Mouse (Mus musculus): ENCODE results near the gene Prdm16. TPM values are rescaled to one million over a fixed set of nuclear protein-coding genes. Genes with fewer than 3 reads are reported as not detected.

Prdm16 gene
- polyA plus RNA-seq, 1 experiment = 0.50 TPM

DNA sequence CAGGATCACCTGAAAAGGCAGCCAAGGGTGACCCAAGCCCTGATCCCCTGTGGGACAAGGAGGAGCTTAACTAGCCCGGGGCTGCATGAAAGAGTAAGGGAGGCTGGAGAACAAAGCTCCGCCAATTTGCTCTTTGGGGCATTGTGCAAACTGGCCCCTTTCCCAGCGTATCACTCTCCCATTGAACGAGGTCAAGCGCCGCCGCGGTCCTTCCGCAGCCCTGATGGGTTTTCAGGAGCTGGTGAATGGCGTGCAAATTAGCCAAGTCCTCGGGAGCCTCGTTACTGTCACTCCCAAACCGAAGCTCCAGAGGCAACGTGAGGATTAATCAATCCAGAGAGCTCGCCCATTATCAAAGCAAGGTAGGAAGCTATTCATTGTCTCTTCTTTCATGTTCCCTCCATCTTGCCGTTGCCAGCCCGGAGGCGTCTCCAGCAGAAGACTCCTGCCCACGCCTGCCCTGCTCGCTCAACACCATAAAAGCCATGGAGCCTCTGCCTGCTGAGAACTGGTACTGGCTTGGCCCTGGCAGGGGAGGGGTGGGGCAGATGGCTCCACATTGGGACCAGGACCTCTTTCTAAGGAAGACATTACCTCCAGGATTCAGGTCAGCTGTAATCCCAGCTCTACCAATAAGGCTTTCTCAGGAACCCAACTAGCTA is 129.8 kb downstream of the Prdm16 start:
- no peak overlapping the region for H3K4me3 ChIP-seq (ENCODE audit: insufficient read depth, low read length)
- H3K27ac ChIP-seq (ENCODE audit: insufficient read depth, low read depth, low read length) = no peak overlapping the region
- no peak for TF ChIP-seq POLR2A (IDR thresholded peaks at IDR 0.05; ENCODE audit: borderline replicate concordance, low read depth, low read length)
- TF ChIP-seq CTCF (IDR thresholded peaks at IDR 0.05; ENCODE audit: low read depth, low read length) = no peak
- H3K4me1 ChIP-seq (ENCODE audit: control insufficient read depth, insufficient read depth, low read length) = no peaks in the 10 kb centered on the region

DNA sequence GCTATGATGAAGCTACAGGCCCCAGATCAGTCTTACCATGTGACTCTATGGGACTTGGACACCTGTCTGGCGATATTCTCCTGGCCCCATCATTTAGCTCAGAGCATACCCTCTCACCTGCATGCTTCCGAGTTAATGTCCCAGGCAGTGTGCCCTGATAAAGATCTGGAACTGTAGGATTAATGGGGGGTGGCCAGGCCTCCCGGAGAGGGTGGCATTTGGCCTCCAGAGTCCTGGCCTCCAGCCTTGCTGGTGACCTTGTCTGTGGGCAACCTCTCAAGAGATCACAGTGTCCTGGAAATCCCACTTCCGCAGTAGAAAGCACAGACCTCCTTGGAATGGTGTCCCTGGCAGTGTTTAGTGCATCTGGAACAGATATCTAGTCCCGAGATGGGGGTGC is 131.4 kb downstream of the Prdm16 start:
- Histone ChIP-seq H3K27ac (ENCODE audit: insufficient read depth, low read depth, low read length) (no peak overlapping the region), H3K4me1 (ENCODE audit: control insufficient read depth, insufficient read depth, low read length) (no peaks in the 10 kb centered on the region), H3K4me3 (ENCODE audit: insufficient read depth, low read length) (no peak overlapping the region)
- TF ChIP-seq POLR2A (IDR thresholded peaks at IDR 0.05; ENCODE audit: borderline replicate concordance, low read depth, low read length) = no peak
- TF ChIP-seq CTCF (IDR thresholded peaks at IDR 0.05; ENCODE audit: low read depth, low read length) = no peak

DNA sequence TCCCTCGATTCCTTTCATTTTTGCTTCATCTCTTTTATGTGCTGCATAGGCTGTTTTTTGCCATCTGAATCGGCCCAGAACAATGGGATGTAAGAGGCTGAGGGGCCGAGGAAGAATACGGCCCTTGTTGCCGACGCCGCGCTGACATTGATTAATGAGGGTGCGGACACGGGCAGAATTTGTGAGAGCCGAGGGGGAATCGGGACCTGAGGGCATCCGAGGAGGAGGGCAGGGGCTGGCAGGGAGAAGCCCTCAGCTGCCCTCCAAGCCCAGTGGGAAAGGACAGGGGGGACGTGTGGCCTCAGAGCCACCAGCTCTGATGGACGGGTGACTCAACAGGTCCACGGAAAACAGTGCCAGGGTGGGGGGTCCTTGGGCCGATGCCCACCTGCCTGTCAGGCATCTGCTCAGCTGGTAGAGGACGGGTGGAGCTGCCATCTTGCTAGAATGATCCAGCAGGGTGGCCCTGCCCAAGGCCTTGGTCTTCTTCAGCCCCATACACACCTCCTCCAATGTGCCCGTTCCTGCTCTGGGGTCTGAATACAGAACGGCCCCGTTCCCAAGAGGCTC is 133.3 kb downstream of the Prdm16 start:
- no peaks in the 10 kb centered on the region for H3K4me1 ChIP-seq (ENCODE audit: control insufficient read depth, insufficient read depth, low read length)
- TF ChIP-seq CTCF (IDR thresholded peaks at IDR 0.05; ENCODE audit: low read depth, low read length) (no peak), POLR2A (IDR thresholded peaks at IDR 0.05; ENCODE audit: borderline replicate concordance, low read depth, low read length) (no peak)

DNA sequence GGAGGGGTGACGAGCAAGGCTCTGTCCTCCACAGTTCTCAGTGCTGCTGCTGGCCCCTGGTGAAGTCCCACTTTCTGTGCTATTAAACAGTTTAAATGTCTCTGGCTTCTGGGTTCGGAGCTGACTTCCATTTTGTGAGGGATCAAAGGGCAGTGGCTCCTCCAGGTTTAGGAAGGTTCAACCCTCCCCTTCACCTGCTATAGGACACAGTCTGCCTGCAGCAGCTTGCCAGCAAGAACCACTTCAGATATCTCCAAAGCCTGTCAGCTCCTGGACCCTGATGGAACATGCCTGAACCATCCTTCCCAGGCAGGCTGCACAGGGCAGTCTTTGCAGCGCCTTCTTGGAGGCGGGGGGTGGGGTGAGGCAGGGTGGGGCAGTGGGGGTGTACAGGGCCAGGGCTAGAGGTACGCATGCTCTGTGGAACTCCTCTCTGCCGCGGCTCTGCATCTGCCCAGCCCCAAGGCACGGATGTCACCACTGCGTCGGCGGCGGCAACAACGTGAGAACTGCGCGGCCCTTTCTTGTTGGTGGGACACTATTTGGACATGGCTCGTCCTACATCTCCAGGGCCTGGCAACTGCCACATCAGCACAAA is 134.2 kb downstream of the Prdm16 start:
- TF ChIP-seq POLR2A (IDR thresholded peaks at IDR 0.05; ENCODE audit: borderline replicate concordance, low read depth, low read length) (no peak), CTCF (IDR thresholded peaks at IDR 0.05; ENCODE audit: low read depth, low read length) (no peak)
- Histone ChIP-seq H3K4me1 (ENCODE audit: control insufficient read depth, insufficient read depth, low read length) (no peaks in the 10 kb centered on the region), H3K4me3 (ENCODE audit: insufficient read depth, low read length) (no peak overlapping the region), H3K27ac (ENCODE audit: insufficient read depth, low read depth, low read length) (no peak overlapping the region)

More for the DNA sequence above, 133.3 kb downstream of the Prdm16 start:
- H3K4me3 ChIP-seq (ENCODE audit: insufficient read depth, low read length) = no peak overlapping the region
- no peak overlapping the region for H3K27ac ChIP-seq (ENCODE audit: insufficient read depth, low read depth, low read length)

DNA sequence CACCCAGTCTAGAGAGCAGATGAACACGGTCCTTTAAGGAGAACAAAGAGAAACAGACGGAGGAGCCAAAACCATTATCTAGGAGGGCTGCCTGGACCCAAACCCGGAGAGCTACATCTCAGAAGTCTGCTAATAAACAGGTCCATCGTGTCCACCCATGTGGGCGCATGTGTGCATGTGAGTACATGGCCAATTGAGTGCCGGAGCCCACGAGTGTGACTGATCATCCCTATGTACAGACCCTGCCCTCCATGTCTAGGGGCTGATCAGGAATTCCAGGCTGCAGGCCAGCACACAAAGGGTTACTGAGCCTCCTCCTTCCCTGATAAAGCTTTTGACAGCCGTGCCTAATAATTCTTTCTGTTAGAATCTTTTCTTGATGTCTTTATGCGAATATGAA is 136.0 kb downstream of the Prdm16 start:
- Histone ChIP-seq H3K4me3 (ENCODE audit: insufficient read depth, low read length) (no peak overlapping the region), H3K27ac (ENCODE audit: insufficient read depth, low read depth, low read length) (no peak overlapping the region), H3K4me1 (ENCODE audit: control insufficient read depth, insufficient read depth, low read length) (no peaks in the 10 kb centered on the region)
- no peak for TF ChIP-seq POLR2A (IDR thresholded peaks at IDR 0.05; ENCODE audit: borderline replicate concordance, low read depth, low read length)
- no peak for TF ChIP-seq CTCF (IDR thresholded peaks at IDR 0.05; ENCODE audit: low read depth, low read length)

DNA sequence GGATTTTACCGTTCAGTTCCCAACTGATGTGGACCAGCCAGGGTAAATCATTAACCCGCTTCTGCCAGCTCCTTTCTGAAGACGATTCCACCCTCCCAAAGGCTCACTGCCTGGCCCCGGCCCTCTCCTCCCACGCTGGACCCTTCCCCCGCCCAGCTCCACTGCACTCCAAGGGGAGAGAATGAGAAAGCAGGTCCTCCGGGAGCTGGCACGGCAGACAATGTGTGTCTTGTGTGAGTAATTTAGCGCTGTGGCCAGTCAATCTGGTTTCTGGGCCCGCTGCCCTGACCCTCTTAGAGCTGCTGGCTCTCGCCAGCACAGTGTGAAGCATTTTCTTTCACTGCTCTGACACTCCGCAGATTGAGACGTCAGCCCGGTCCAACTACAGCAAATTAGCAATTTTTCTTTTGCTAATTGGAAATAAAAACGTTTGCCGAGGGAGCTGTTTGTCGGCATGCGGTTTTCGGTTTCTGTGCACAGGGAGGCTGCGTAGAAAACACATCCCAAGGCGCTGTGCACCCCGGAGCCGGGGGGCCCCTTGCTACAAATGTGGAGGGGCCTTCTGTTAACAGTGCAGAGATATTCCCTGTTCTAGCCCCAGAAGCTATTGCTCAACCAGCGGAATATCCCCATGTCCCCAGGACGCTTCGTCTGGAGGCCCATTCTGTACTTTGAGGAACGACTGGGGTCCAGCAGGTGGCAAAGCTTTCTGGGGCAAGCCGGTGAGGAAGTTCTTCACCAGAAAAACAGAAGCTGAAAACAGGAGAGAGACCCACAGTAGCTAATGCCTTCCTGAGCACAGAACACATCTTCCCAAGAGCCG is 136.8 kb downstream of the Prdm16 start:
- Histone ChIP-seq H3K27ac (ENCODE audit: insufficient read depth, low read depth, low read length) (no peak overlapping the region), H3K4me3 (ENCODE audit: insufficient read depth, low read length) (no peak overlapping the region), H3K4me1 (ENCODE audit: control insufficient read depth, insufficient read depth, low read length) (no peaks in the 10 kb centered on the region)
- TF ChIP-seq CTCF (IDR thresholded peaks at IDR 0.05; ENCODE audit: low read depth, low read length) (no peak), POLR2A (IDR thresholded peaks at IDR 0.05; ENCODE audit: borderline replicate concordance, low read depth, low read length) (no peak)

DNA sequence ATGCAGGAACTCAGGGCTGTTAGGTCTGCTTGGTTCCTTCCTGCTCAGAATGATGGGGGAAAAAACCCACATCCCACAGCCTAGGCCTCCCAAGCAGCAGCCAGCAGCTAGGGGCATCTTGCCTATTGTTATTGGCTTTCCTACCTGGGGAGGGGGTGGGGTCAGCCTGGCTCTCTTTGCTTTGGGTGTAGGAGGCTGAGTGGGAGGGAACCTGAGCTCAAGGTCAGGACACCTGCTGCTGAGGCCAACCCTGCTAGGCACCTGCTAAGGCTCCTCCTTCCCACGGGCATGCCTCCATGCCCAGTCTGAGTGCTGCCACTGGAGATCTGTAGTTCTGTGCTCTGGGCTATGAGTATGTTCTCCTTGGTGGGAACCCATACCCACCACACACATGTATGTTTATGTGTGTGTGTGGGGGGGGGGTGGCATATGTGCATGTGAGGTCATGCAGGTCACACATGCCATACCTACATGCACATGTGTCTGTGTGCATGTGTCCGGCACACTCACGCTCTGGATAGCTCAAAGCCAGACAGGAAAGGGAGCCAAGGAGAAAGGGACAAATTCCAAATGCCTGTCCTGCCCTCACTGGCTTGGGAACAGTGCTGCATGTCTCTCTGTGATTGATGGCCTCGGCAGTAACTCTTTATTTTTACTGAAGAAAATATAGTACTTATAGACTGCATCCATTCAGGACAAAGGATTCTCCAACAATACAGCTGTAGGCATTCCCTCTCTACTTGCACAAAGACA is 139.1 kb downstream of the Prdm16 start:
- H3K4me3 ChIP-seq (ENCODE audit: insufficient read depth, low read length) = no peak overlapping the region
- H3K4me1 ChIP-seq (ENCODE audit: control insufficient read depth, insufficient read depth, low read length) = no peaks in the 10 kb centered on the region
- TF ChIP-seq CTCF (IDR thresholded peaks at IDR 0.05; ENCODE audit: low read depth, low read length) (no peak), POLR2A (IDR thresholded peaks at IDR 0.05; ENCODE audit: borderline replicate concordance, low read depth, low read length) (no peak)
- H3K27ac ChIP-seq (ENCODE audit: insufficient read depth, low read depth, low read length) = no peak overlapping the region

DNA sequence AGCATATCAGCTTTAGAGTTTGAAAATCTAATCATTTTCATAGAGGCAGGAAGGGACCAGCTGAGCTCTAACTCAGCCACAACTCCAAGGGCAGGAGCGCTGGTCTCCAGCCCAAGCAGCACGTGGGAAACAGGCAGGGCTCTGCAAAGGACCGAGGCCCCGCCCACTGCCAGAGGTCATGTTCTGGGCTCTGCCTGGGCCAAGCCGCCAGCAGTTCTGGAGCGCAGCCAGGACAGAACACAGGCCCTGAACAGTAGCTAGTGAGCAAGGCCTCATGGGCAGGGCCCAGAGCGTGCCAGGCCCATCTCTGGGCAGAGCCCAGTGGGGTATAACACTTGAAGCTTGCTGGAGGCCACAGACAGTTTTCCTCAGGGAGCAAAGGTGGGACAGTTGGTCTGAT is 139.7 kb downstream of the Prdm16 start:
- Histone ChIP-seq H3K4me1 (ENCODE audit: control insufficient read depth, insufficient read depth, low read length) (no peaks in the 10 kb centered on the region), H3K27ac (ENCODE audit: insufficient read depth, low read depth, low read length) (no peak overlapping the region), H3K4me3 (ENCODE audit: insufficient read depth, low read length) (no peak overlapping the region)
- no peak for TF ChIP-seq POLR2A (IDR thresholded peaks at IDR 0.05; ENCODE audit: borderline replicate concordance, low read depth, low read length)

DNA sequence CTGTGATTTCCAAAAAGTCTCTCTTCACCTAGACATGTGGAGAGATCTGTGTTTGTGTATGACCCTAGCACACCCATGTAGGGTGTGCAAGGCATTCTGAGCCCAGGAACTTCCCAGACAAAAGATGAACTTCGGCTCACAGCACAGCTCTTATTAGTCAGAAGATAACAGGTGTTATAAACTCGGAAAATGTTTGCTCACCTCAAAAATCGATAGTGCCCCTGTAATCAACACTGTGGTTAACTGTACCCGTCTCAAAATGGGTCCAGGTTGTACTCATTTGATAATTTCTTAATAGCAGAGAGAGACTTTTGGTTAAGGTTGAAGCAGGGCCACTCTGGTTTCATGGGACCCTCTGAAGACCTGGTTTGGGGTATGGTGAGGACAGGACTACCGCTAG is 140.2 kb downstream of the Prdm16 start:
- Histone ChIP-seq H3K4me3 (ENCODE audit: insufficient read depth, low read length) (no peak overlapping the region), H3K4me1 (ENCODE audit: control insufficient read depth, insufficient read depth, low read length) (no peaks in the 10 kb centered on the region), H3K27ac (ENCODE audit: insufficient read depth, low read depth, low read length) (no peak overlapping the region)
- TF ChIP-seq POLR2A (IDR thresholded peaks at IDR 0.05; ENCODE audit: borderline replicate concordance, low read depth, low read length) = no peak
- no peak for TF ChIP-seq CTCF (IDR thresholded peaks at IDR 0.05; ENCODE audit: low read depth, low read length)

All from bone marrow macrophage, adult 2 months (primary cell).